Mouse (Mus musculus) layer of hippocampus, adult 9-10 months (tissue): ENCODE measurements at regions not wholly inside any gene's neighbourhood (a gene's known extent, or its start where the extent isn't known, plus 50 kb on each side); places are given as distances from the start of the nearest gene placed in this dataset.
A peak's percentile ranks its signal among the peaks of the same experiment; 100 is the strongest.

ENCODE experiments used
- DNase-seq: peaks from one replicate; pipeline ENCODE4 v3.0.0; 2022; ENCODE audit warnings: low spot score

DNA sequence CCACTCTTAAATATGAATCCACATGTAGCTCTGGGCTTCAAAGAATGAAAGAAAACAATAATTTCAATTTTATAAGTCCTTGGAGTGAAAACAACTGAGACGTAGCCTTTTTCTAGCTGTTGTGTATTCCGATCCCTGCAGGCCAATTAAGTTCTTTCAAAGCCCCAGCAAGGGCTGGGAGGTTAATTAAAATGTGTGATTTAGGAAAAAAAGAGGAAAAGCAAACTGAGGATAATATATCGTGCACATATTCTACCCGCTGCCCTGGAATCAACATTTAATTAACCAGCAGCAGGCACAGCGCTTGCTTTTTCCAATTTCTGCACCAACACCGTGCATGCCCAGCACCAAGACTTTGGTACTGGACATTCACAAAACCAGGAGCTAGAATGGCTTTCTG, 167.0 kb downstream of the Nectin3 start:
- no peak for DNase-seq

DNA sequence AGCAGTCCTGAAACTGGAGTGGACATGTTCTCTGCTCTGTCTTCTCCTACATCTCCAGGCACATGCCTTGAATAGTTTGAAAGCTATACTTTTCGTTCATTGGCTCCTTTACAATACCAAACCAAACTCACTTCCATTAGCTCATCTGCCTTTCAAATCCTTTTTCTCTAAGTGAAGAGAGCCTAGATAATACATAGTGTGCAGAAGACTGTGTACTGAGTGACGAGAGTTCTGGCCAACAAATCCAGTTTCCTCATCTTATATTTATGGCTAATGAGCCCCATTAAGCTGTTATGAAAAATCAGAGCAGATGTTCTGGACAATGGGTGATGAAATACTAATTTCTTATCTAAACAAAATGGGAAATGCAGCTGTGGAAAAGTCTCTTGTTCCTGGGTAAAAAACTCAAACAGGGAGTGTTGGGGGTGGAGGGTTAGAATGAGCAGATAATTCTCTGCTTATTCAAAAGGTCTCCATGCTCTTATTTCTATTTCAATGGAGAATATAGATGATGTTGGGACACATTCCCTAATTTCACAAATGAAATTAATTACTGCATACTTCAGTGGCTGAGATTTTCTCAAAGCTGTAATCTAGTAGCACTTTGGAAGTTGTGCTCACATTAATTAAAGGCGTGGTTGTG, 144.3 kb upstream of the Gm4737 start:
- no peak for DNase-seq

DNA sequence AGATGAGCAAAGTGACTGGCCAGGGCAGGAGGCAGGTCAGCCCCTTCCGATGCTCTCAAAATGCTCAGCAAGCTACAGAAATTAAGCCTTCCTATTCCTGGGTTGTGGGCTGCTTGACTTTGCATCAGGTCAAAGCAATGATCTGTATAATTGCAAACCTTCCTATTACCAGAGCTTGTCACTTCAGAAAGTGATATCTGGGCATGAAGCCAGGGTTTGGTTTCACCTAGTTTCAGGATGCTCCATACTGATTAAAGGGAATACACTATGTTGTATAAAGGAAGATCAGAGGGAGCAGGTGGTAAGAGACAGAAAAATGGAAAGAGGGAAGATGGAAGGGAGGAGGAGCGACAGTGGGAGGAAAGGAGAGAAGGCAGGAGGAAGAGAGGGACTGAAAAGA, 142.3 kb upstream of the Gm4737 start:
- no peak for DNase-seq

DNA sequence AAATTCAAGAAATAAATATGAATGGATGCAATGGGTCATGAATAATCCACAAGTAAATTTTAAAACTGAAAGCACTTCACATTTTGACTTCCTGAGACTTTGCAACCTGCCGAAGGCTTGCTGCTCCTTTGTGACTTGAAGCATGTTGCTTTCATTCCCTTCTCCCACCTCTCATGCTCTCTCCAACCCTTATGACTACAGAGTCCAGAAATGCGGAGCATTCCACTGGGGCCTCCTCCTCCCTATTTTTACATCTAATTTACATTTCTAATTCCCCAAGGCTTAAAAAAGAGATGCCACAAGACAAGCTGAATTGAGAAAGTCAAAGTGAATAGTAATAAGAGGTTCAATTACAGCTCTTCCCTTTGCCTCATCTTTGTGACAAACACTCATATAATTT, 141.5 kb upstream of the Gm4737 start:
- no peak for DNase-seq

DNA sequence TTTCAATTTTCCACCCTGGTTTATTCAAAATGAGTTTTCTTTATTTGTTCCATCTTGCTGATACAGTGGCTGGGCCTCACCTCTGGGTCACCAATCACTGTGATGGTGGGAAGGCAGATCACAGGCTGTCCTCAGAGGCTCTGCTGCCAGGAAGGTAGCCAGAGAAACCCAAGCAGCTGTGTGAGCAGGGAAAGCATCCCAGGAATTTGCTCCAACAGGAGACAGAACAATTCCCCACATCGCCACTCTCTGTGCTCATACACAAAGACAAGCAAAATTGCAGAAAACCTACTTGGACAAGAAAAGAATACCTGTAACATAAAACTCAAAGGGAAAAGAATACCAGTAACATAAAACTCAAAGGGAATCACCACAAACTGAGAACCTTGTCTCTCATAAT, 139.0 kb upstream of the Gm4737 start:
- DNase-seq = no peak

DNA sequence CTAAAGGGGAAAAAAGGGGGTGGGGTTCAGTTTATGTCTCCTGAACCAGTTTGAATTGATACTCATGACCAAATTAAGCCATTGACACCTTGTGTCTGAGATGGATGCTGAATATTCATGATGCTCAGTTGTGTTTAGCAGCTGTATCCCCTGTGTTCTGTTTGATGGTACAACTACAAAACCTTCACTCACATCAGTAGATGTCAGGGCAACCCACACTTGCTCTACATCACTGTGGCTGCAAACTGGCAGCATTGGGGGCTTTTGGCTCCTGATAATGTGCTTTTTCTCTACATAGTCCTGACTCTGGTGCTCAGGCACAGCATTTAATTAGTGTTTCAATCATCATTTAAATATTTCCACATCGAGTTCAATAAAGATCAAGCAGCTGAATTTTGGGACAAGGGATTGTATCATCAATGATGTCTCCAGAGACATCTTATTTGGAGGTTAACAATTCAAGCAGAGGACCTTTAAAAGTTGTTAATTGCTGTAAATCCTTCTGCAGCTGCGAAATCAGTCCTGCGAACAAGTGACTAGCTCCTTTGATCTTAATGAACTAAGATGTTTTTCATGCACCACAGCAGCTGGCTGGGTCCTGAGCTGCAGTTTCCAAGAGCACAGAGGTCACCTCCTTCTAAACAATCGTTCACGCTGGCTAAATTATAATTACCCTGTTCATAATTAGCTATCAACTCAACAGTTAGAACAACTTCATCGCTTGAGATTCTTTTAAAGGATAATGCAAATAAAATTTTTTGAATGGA, 136.4 kb upstream of the Gm4737 start:
- DNase-seq = no peak

DNA sequence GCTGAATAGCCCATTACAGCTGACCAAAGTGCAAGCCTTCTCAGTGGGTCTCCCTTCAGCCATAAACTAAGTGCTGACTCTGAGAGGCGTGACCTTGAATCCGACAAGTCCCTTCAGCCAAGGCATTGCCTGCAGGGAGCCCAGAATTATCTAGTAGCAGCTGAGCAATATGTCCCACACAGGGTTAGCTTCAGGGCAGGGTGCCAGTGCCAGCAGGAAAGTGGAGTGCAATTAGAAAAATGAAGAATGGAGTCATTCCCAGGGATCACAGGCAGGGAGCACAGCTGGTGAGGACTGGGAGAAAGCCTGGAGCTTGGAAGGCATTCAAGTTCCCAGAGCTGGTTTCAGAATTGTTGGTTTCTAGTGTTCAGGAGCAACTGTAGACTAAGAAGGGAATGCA, 135.3 kb upstream of the Gm4737 start:
- peak; percentile 73 for DNase-seq

DNA sequence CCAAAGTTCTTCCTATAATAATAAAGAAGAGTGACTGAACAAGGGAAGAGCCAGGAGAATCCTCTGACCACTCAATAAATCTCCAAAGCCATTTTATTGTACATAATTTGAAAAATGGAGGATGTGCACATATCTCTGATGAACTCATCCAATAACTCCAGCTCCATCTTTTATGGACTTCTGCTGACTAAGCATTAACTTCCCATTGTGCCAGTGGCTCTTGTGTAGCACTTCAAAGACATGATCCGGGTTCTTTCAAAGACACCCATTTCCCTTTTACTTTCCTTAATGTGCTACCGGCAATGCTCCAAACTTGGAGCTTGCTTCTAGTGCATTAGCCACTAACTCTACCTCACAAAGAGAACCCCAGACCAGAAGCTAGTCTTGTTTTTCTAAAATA, 112.7 kb upstream of the Gm4737 start:
- no peak for DNase-seq

DNA sequence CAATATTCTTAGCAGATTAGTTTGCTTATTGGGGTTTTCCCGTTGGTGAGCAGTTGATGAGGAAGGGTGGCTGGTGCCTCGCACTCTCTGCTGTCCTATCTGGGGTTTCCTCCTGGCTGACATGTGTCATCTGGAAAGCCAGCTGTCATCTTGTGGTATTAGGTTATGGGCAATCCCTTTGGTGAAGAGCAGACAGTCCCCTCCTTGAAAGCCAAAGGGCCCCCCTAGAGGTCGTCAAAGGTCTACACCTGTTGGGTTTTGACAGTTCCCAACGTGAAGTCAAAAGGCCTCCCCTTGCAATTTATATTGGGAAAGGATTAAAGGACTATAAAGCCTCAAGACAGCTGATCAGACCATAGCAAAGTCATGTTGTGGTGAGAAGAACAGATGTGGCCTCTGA, 96.8 kb upstream of the Gm4737 start:
- DNase-seq = no peak

DNA sequence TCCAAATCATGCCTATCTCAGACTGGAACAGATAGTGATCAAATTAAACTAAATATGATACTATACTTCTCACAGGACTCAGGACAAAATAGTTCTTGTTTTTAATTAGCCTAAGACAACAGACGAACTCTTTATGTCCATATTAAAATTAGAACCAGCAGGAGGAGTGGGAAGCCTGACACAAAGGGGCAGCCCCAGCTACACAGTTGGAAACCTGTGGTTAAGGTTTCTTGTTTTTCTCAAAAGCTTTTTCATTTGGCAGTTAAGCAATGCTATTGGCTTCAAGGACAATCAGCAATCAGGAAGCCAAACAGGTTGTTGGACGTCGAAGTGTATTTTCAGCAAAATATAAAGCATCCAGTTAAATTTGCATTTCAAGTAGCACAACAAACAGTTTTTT, 96.1 kb upstream of the Gm4737 start:
- no peak for DNase-seq

DNA sequence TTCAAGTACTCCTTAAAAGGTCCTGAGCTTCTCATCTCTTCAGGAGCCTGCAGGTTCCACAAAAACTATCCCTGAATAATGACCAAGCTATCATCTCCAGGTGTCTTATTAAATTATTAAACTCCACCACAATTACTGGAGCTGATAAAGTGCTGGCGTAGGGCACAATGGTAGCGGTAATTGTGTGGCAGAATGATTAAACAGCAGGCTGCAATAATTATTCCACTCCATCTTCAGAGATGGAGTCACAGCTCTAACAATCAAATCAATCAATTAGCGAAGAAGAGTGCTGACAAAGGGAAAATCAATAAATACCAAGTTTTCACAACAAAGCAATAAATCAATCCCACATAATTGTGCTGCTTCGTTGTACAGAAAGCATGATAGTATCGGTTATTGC, 90.7 kb upstream of the Gm4737 start:
- DNase-seq = no peak

DNA sequence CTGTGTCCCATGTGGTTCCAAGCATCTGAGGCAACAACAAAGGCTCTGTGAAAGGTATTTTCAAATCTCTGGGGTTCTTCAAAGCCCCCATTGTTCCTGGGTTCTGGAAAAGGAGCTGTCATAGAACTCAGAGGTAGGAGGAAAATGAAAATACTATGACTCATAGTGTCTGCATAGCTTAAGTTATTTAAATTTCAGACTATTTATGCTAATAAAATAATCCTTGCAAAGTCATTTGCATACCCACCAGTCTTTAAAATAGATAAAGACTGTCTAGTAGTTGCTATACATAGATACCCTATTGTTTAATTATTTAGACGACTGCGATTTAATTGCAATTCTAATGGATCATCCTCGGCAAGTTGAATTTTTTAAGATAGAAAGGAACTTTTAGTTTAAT, 73.9 kb upstream of the Gm4737 start:
- no peak for DNase-seq

DNA sequence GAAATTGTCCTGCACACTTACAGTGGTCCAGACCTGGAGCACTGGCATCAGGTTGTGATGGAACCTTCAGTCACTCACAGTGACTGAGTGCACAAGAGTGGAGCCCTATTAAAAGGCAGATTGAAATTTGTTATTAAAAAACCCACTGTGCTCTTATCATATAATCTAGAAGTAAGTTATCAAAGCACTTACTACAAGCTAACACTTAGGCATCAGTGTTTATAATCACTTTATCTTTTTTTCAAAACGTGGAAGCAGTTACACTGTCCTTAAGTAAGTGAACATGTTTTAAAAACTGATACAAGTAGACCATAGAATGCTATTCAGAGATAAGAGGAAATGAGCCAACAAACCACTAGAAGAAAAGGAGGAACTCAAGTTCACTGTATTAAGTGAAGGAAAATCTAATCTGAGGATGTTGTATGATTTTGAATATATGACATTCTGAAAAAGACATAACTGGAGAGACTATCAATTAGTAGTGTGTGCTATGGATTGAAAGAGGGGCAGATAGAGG, 68.3 kb upstream of the Gm4737 start:
- no peak for DNase-seq

DNA sequence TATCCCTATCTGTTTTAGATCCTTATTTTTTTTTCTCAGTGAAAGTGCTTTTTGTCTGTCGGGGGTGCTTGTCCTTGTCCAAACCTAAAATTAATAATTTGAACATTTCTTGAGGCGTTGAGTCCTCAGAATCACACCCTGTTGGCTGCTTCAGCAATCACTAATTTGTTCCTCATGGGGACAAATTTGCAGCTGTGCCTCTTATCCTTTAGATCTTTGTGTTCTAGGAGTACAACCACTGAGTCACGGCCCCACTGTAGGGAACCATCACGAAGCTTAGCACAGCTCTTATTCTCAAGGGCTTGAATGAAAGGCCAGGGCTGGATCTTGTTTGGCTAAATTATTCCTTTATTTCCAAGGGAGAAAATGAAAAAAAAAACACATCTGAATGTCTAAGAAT, 57.6 kb upstream of the Gm4737 start:
- no peak for DNase-seq

DNA sequence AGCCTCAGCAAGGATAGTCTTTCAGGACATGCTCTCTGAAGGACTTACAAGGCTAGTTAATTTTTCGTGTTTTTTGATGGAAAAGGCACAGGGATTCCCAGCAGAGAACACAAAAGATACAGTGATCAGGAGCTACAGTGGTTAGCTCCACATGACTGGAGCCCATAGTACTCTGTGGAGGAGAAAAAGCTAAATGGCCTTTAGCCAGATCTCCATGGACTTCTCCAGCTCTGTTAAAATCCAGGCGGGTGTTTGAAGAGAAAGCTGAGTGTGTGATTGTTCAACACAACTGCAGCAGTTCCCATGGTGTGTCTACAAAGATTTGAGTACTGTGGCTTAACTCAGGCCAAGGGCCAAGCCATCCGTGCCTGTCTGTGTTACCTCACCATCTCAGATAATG, 57.0 kb upstream of the Gm4737 start:
- no peak for DNase-seq

DNA sequence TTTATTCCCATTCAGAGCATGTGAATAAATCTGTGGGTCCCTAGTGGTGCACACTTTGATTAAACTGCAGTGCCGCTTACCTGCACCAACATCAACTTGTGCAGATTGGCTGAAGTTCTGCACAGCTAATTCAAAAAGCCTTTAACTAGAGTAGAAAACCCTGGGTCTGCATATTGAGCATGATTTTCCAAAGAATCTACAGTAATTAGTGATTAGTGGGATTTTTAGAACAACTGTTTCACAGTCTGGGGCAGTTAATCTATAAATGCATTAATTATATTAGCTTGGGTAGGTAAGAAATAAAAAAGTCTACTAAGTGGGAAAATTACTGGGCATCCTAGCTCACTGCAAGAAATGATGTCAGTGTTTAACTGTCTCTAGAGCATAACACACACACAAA, 50.2 kb upstream of the Gm4737 start:
- DNase-seq = no peak
